Mouse (Mus musculus) cerebellum, adult 11 months (tissue): ENCODE results near the gene Rps21.

Experiments used
- DNase-seq: peaks from one replicate; pipeline ENCODE4 v3.0.0; 2022

The Rps21 gene

GRCm38 (mm10) chr2:180257001-180257521 is at the start of gene Rps21:
TSS of gene Rps21 (plus strand) at chr2:180257377.
- DNase-seq = peak; percentile 95

GRCm38 (mm10) chr2:180207840-180208239 is 49.3 kb upstream of the Rps21 start:
- no peak for DNase-seq

GRCm38 (mm10) chr2:180208976-180209375 is 48.2 kb upstream of the Rps21 start:
- DNase-seq = no peak

- no peak for DNase-seq
Measured at GRCm38 (mm10) chr2:180212255-180212654, 44.9 kb upstream of the Rps21 start.

- no peak for DNase-seq
Measured at GRCm38 (mm10) chr2:180214352-180214978, 42.7 kb upstream of the Rps21 start.

- no peak for DNase-seq
Measured at GRCm38 (mm10) chr2:180215011-180215461, 42.1 kb upstream of the Rps21 start.

- no peak for DNase-seq
Measured at GRCm38 (mm10) chr2:180215951-180216350, 41.2 kb upstream of the Rps21 start.

- DNase-seq = no peak
Measured at GRCm38 (mm10) chr2:180216921-180217320, 40.3 kb upstream of the Rps21 start.

GRCm38 (mm10) chr2:180217587-180217986 is 39.6 kb upstream of the Rps21 start:
- peak; percentile 29 for DNase-seq

GRCm38 (mm10) chr2:180218241-180218640 is 38.9 kb upstream of the Rps21 start:
- DNase-seq = no peak

GRCm38 (mm10) chr2:180218677-180219076 is 38.5 kb upstream of the Rps21 start:
- DNase-seq = no peak

GRCm38 (mm10) chr2:180219145-180219943 is 37.8 kb upstream of the Rps21 start:
- DNase-seq = no peak

GRCm38 (mm10) chr2:180220165-180220564 is 37.0 kb upstream of the Rps21 start:
- DNase-seq = no peak

GRCm38 (mm10) chr2:180221051-180221450 is 36.1 kb upstream of the Rps21 start:
- DNase-seq = no peak

GRCm38 (mm10) chr2:180222250-180222649 is 34.9 kb upstream of the Rps21 start:
- no peak for DNase-seq

- DNase-seq = no peak
Measured at GRCm38 (mm10) chr2:180224647-180225043, 32.5 kb upstream of the Rps21 start.

GRCm38 (mm10) chr2:180225044-180225761 is 32.0 kb upstream of the Rps21 start:
- DNase-seq = no peak

- peak; percentile 24 for DNase-seq
Measured at GRCm38 (mm10) chr2:180225762-180226378, 31.3 kb upstream of the Rps21 start, which contains the start of gene Lama5. TSS of gene Lama5 (minus strand) at chr2:180225859.

GRCm38 (mm10) chr2:180227262-180228059 is 29.7 kb upstream of the Rps21 start:
- DNase-seq = peak; percentile 17

GRCm38 (mm10) chr2:180228060-180228458 is 29.1 kb upstream of the Rps21 start:
- DNase-seq = no peak

- no peak for DNase-seq
Measured at GRCm38 (mm10) chr2:180228592-180228991, 28.6 kb upstream of the Rps21 start.

GRCm38 (mm10) chr2:180229129-180229528 is 28.0 kb upstream of the Rps21 start:
- DNase-seq = no peak
